Mouse (Mus musculus) hindbrain, postnatal 0 days (tissue): ENCODE measurements around the gene Cep55. TPM values are rescaled to one million over a fixed set of nuclear protein-coding genes. Genes with fewer than 3 reads are reported as not detected.

Experiments
- ATAC-seq: fragments of 200-750 bp; cut with Nextera tagmentation; 2 replicates; pipeline ENCODE4 v1.8.0; 2017; ENCODE audit warnings: mild to moderate bottlenecking, moderate TSS enrichment, moderate library complexity
- DNase-seq: peaks from one replicate; pipeline ENCODE4 v3.0.0-alpha.2; 2015; ENCODE audit warnings: low spot score
- H3K27ac ChIP-seq: fragments of 300-500 bp; sonication (generic); 2 replicates; pipeline ENCODE4 v1.5.1; 2014; ENCODE audit warnings: mild to moderate bottlenecking
- H3K27me3 ChIP-seq: fragments of 300-500 bp; sonication (generic); 2 replicates; pipeline ENCODE4 v1.6.1; 2014; ENCODE audit warnings: low read length, mixed read lengths; ENCODE audit not compliant: insufficient read depth
- H3K36me3 ChIP-seq: fragments of 300-500 bp; sonication (generic); 2 replicates; pipeline ENCODE4 v1.6.1; 2014; ENCODE audit warnings: low read length, mixed read lengths; ENCODE audit not compliant: insufficient read depth
- H3K4me1 ChIP-seq: fragments of 300-500 bp; sonication (generic); 2 replicates; pipeline ENCODE4 v1.6.1; 2014; ENCODE audit warnings: antibody characterized with exemption, low read length, mixed read lengths; ENCODE audit not compliant: insufficient read depth
- H3K4me2 ChIP-seq: fragments of 300-500 bp; sonication (generic); 2 replicates; pipeline ENCODE4 v1.6.1; 2014; ENCODE audit warnings: low read depth, mild to moderate bottlenecking, low read length, moderate library complexity, mixed read lengths
- H3K4me3 ChIP-seq: fragments of 300-500 bp; sonication (generic); 2 replicates; pipeline ENCODE4 v1.5.1; 2014; ENCODE audit warnings: low read length
- H3K9ac ChIP-seq: fragments of 300-500 bp; sonication (generic); replicated peaks from 2 replicates; pipeline ENCODE4 v1.6.1; 2014; ENCODE audit warnings: mild to moderate bottlenecking, low read length, moderate library complexity, mixed read lengths
- H3K9me3 ChIP-seq: fragments of 300-500 bp; sonication (generic); 2 replicates; pipeline ENCODE4 v1.6.1; 2016; ENCODE audit warnings: low read length, mixed read lengths
- CTCF ChIP-seq: IDR thresholded peaks from 2 replicates; pipeline ENCODE4 v1.5.1; 2016; ENCODE audit warnings: antibody characterized with exemption, control low read depth, low read depth
- WGBS: fragments of 180-500 bp; shearing (Covaris S2); extraction: QIAGEN DNeasy Blood & Tissue Kit; methylation state at CpG from one replicate; pipeline ENCODE4 v1.1.7; 2014; 5-methylcytosine and 5-hydroxymethylcytosine counted together
- polyA plus RNA-seq: library from polyadenylated mRNA; unstranded; fragments of >200 nt; fragmentation: Nextera tagmentation; extraction: Ambion mirVana; gene quantifications from 2 replicates; pipeline ENCODE4 v1.2.1, GENCODE M21; 2015
- total RNA-seq: library from RNA; depleted of rRNA; stranded (reverse); fragments of >200 nt; gene quantifications from 2 replicates; pipeline ENCODE4 v1.2.3, GENCODE M21; 2014

The Cep55 gene
- total and polyA plus RNA-seq, 2 experiments from 2014 or later, result 2.5 to 6.6 TPM

DNA sequence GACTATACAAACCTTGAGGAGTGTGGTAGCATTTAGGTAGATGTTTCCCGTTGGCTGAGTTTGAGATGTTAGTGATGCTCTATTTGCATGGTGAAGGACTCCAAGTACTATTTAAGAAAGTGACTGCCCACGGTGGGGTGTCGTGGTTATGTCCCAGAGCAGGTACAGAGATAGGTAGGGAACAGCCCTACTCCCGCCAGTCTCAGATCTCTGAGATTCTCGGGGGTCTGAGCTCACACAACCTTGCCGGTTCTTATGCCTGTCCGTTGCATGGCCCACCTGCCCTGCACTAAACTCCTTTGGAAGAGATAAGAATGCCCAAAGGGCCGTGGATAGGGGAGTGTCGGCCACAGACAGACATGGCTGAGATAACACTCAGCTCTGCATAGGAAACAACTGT is 23.7 kb upstream of the Cep55 start:
- Histone ChIP-seq H3K9me3 (no peaks in the 10 kb centered on the region), H3K27ac (no peak overlapping the region), H3K4me3 (no peak overlapping the region), H3K36me3 (no peaks in the 10 kb centered on the region), H3K4me1 (no peaks in the 10 kb centered on the region), H3K4me2 (peak overlapping the region; percentile 39), H3K27me3 (no peaks in the 10 kb centered on the region), H3K9ac (no peak overlapping the region)
- no peak for DNase-seq
- peak; percentile 22; the same call in 1 of the 2 replicates for ATAC-seq
- 74% methylated on average over 9 of the region's 9 CpGs for WGBS
- TF ChIP-seq CTCF, result no peak

DNA sequence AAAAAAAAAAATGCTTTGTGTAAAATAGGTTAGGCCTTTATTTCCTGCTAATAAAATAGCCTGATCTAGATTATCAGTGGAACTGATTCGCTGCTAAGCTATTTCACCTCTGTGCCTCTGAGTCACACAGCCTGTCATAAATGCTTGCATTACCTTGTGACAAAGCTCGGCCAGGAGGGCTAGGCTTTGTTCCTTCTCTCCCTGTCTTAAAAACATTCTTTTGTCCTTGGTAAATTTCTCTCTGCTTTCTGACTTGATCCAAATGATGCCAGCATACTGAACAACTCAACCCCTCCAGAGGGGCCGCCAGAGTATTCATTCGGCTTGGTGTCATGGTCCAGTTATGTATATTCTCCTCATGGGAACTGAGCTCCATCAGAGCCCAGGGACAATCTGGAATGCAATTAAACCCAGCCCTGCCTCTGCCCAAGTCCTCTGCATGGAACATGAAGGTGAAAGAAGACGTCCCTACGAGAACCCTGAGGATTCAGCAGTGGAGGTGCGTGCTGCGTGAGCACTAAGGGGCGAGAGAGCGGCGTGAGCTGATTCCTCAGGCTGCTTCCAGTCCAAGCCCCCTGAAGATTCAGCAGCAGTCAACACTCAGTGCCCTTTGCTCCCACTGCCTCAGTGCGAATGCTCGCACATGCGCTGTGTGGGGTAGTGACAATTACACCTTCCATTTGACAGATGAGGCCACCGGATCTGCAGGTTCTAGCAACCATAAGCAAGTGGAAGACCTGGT is 21.6 kb upstream of the Cep55 start:
- Histone ChIP-seq H3K36me3 (no peaks in the 10 kb centered on the region), H3K4me1 (no peaks in the 10 kb centered on the region), H3K27ac (no peak overlapping the region), H3K27me3 (no peaks in the 10 kb centered on the region), H3K4me3 (no peak overlapping the region), H3K9me3 (no peaks in the 10 kb centered on the region), H3K9ac (no peak overlapping the region), H3K4me2 (no peak overlapping the region)
- WGBS, result 79% methylated on average over 15 of the region's 15 CpGs
- DNase-seq (no peak), ATAC-seq (no peak)
- TF ChIP-seq CTCF, result no peak

DNA sequence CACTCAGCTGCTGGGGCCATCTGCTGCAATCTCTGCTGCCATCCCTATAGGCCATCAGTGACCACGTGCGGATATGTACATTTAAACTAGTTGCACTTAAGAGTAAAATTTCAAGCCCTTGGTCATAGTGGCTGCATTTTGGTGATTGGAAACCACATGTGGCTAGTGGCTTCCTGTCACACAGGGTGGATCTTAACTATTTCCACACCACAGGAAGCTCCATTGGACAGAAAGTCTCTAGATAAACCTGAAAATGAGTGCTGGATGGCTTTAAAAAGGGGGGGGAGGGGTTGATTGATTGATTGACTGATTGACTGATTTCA is 21.1 kb upstream of the Cep55 start:
- no peak for DNase-seq
- H3K9me3 ChIP-seq, result no peaks in the 10 kb centered on the region
- 81% methylated on average over 2 of the region's 2 CpGs for WGBS
- H3K4me2 ChIP-seq, result no peak overlapping the region
- no peak overlapping the region for H3K27ac ChIP-seq
- no peak overlapping the region for H3K4me3 ChIP-seq
- TF ChIP-seq CTCF, result no peak
- no peak for ATAC-seq
- no peaks in the 10 kb centered on the region for H3K4me1 ChIP-seq
- H3K9ac ChIP-seq, result no peak overlapping the region
- H3K36me3 ChIP-seq, result no peaks in the 10 kb centered on the region
- H3K27me3 ChIP-seq, result no peaks in the 10 kb centered on the region

DNA sequence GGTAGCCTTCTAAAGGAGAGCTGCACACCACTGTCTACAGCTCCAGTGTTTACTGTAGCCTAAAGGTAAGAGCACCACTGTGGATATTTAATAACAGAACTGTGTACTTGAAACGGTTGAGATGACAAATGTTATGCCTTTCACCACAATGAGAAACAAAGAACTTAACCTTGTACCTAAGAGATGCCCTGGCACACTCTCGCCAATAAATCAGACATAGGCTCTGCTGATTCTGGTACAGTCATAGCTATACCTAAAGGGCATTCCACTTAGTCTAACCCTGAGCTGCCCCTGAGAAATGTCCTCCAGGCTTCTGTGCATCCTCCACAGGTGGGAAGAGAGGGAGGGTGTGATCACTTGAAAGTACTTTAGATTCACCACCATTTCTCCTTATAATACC is 20.1 kb upstream of the Cep55 start:
- DNase-seq (no peak), ATAC-seq (no peak)
- H3K4me3 ChIP-seq, result no peak overlapping the region
- no peak for TF ChIP-seq CTCF
- no peaks in the 10 kb centered on the region for H3K4me1 ChIP-seq
- no peaks in the 10 kb centered on the region for H3K36me3 ChIP-seq
- H3K4me2 ChIP-seq, result no peak overlapping the region
- no peaks in the 10 kb centered on the region for H3K27me3 ChIP-seq
- WGBS, result 77% methylated on average over 2 of the region's 2 CpGs
- H3K9ac ChIP-seq, result no peak overlapping the region
- no peak overlapping the region for H3K27ac ChIP-seq
- no peaks in the 10 kb centered on the region for H3K9me3 ChIP-seq

DNA sequence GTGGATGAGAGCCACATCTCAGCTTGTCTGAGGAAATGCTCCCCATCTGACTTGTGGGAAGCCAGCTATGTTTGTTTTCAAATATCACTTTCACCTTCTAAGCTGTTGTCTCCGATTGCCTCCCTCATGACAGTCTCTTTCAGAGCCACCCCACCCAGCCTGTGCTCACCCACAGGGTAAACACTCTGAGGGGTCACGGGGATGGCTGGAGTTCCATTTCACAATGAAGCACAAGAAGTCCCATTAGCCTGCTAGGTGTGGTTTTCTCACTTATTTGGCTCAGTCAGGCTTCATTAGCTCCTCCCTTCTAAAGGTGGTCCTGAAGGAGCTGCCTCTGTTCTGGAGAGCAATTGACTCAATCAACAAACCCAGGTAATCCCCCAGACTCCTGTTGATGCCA is 19.0 kb upstream of the Cep55 start:
- no peak overlapping the region for H3K9ac ChIP-seq
- H3K9me3 ChIP-seq, result no peaks in the 10 kb centered on the region
- WGBS, result 74% methylated on average over 2 of the region's 2 CpGs
- no peaks in the 10 kb centered on the region for H3K36me3 ChIP-seq
- H3K4me1 ChIP-seq, result no peaks in the 10 kb centered on the region
- no peak overlapping the region for H3K4me2 ChIP-seq
- DNase-seq (no peak), ATAC-seq (no peak)
- H3K4me3 ChIP-seq, result no peak overlapping the region
- no peak for TF ChIP-seq CTCF
- H3K27me3 ChIP-seq, result no peaks in the 10 kb centered on the region
- H3K27ac ChIP-seq, result no peak overlapping the region

DNA sequence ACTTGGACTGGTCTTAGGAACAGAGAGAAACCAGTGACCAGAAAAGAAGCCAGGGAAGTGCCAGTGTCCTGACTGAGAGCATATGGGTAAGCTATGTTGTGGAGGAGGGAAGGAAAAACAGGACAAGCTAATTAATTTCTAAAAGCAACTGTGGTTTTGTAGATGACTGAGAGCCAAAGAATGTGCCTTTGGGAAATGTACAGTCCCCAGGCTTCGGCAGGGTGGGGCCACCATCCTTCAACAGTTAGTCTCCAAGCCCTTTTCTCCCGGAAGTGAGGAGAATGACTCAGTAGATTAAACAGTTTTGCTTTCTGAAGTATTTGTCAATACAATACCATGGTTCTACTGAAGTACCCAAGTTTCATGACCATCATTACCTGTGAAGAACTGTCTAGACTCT is 16.5 kb upstream of the Cep55 start:
- peaks cover 4% of the 10 kb centered on the region; the same call in 1 of the 2 replicates for H3K4me1 ChIP-seq
- no peak overlapping the region for H3K9ac ChIP-seq
- H3K36me3 ChIP-seq, result no peaks in the 10 kb centered on the region
- H3K9me3 ChIP-seq, result no peaks in the 10 kb centered on the region
- no peak for TF ChIP-seq CTCF
- DNase-seq (no peak), ATAC-seq (no peak)
- H3K4me2 ChIP-seq, result no peak overlapping the region
- H3K27ac ChIP-seq, result no peak overlapping the region
- WGBS, result 85% methylated on average over 2 of the region's 2 CpGs
- H3K27me3 ChIP-seq, result 0 out of 2 replicates have a peak, but pooled peaks cover 4% of the 10 kb centered on the region
- H3K4me3 ChIP-seq, result no peak overlapping the region

DNA sequence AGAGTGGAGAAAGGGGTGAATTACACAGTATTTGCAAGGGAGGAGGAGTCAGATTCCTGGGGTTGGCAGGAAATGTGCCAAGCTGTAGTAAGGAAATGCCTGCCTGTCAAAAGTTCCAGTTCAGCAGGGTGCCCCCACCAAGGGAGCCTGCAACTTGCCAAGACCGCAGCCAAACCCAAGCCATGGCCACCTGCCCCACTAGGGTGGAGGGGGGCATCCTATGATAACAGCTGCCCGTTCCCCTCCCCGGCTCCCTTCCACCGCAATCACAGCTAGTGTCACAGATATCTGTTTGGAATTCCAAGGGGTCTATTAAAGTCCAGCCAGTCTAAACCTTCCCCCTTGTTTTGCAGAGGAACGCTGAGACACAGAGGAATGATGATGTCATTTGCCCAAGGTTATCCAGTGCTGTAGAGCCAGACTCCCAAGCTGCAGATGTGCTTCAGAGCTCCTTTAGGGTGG is 12.5 kb upstream of the Cep55 start:
- no peak overlapping the region for H3K4me3 ChIP-seq
- peak; percentile 11 for DNase-seq
- no peak overlapping the region for H3K9ac ChIP-seq
- peak overlapping the region; percentile 73 for H3K4me2 ChIP-seq
- 18% methylated on average over 5 of the region's 5 CpGs for WGBS
- H3K27me3 ChIP-seq, result 0 out of 2 replicates have a peak, but pooled peaks cover 4% of the 10 kb centered on the region
- no peak for ATAC-seq
- no peak for TF ChIP-seq CTCF
- H3K27ac ChIP-seq, result no peak overlapping the region
- H3K4me1 ChIP-seq, result peaks cover 7% of the 10 kb centered on the region; the same call in 1 of the 2 replicates
- H3K9me3 ChIP-seq, result no peaks in the 10 kb centered on the region
- no peaks in the 10 kb centered on the region for H3K36me3 ChIP-seq
